Mouse (Mus musculus) ovary, postnatal 36 days (tissue): ENCODE results near the gene Clmn.
"Not testable (repeated sequence)": the region's sequence is repeated elsewhere in the genome, so short reads cannot be mapped to it uniquely, and the experiment has no call there.

Source experiments
- DNase-seq: peaks from one replicate; pipeline ENCODE4 v3.0.0; 2022; ENCODE audit warnings: low spot score, mixed read lengths

The Clmn gene

GRCm38 (mm10) chr12:104751814-104752765 is 112.8 kb downstream of the Clmn start, which contains the start of gene Dicer1:
Dicer1 (minus strand) TSS chr12:104751952.
- DNase-seq = peak; percentile 99

DNA sequence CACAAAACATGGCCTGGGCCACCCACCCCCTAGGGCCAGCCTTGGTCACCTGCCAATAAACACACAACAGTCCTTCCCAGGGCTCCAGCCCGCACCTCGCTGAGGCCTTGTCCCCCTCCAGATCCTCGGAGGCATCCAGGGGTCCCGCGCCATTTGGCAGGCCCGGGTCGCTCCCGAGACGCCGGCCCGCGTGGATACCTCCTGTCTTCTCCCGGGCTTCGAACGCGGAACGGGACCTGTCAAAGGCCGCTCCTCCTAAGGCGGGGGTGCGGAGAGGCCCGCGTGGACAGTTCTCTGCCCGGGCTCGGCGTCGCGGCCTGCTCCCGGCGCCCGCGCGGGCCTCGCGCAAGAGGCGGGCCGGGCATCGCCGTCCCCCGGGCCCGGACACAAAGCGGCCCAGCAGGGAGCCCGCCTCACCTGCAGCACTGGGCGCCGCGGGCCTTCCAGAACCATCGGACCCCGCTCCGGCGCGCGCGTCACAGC is 113.5 kb downstream of the Clmn start:
- DNase-seq = peak; percentile 55

GRCm38 (mm10) chr12:104748946-104749345 is 115.9 kb downstream of the Clmn start:
- DNase-seq = no peak

DNA sequence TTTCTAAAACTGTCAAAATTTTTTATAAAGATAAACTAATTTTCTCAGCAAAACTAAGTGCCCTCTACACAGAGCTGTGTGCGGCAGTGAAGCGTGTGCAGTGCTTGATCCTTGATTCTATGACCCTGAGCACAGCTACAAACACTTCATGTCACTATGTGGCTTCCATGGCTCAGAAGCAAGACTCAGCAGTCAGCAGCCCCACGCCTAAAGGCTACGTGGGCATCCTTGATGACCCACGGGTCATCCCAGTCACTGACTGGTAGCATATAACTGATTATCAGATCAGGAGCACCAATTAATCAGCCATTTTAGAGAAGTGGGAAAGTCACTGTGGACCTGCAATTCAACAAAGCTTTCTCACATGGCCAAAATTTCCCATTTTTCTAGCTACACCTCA is 117.6 kb downstream of the Clmn start:
- DNase-seq = no peak

DNA sequence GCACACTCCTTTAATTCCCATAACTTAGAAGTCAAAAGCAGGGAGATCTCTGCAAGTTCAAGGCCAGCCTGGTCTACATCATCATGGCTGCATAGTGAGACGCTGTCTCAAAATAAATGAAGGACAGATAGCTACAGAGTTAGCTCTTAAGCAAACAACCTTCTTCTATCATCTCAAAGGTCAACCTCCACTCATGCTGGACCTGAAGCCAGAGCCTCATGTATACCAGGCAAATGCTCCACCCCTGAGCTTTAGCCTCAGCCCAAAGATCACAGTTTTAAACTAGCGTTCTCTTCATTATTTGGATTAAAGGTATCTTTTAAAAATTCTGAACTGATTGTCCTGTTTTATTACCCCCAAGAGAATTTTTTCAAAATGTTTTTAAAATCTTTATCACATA is 118.3 kb downstream of the Clmn start:
- no peak for DNase-seq

GRCm38 (mm10) chr12:104743687-104744086 is 121.2 kb downstream of the Clmn start:
- DNase-seq = no peak

- DNase-seq = no peak
Observed at GRCm38 (mm10) chr12:104742247-104742646, 122.6 kb downstream of the Clmn start.

GRCm38 (mm10) chr12:104740841-104741787 is 123.8 kb downstream of the Clmn start:
- DNase-seq = no peak

DNA sequence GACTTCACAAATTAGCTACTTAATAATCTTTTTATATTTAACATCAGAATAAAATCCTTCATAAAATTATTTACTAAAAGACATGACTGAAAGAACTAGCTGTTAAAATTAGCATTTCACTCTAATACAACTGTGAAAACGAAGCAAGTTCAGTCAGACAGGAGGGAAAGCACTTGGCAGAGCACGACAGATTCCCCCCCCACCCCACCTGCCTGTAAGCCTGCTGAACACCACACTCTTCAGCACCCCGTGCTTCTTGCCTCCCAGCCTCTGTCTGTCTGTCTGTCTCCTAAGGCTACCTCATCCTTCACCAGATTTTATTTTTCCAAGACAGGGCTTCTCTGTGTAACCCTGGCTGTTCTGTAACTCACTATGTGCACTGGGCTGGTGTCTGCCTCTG is 125.9 kb downstream of the Clmn start:
- no peak for DNase-seq

DNA sequence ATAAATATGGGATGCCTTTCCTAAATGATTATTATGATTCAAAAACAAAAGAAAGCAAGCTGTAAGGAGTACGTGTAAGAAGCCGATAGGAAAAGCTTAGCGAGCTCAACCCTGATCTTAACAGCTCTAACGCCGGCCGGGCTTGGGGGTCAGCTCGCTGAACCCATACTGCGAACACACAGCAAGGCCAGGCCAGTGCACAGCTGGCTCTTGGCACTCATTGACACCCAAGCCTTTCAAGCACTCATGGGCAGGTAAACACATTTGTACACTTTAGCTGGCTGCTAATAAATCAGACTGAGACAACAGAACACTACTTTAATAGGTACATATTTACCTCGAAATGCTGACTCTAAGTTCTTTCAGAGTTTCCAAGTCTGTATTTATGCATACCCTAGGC is 126.4 kb downstream of the Clmn start:
- DNase-seq = no peak

DNA sequence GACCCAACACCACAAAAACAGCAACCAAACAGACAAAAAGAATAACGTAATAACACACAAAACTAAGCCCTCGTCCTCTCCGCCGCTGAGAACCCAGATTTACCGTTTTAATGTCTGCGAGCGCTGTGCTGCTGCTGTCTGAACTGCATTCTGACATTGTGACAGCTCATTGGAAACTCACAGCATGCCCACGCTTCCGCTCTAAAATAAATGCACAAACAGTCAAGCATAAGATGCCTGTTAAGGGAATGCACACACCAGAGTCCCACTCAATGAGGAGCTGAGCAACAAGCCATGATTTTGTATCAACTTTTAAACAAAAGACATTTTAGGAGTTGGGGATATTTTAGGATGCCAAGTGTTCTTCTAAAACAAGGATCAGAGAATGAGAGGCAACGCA is 127.2 kb downstream of the Clmn start:
- no peak for DNase-seq

- no peak for DNase-seq
Observed at GRCm38 (mm10) chr12:104735993-104736395, 128.9 kb downstream of the Clmn start.

GRCm38 (mm10) chr12:104733165-104733564 is 131.7 kb downstream of the Clmn start:
- DNase-seq = no peak

DNA sequence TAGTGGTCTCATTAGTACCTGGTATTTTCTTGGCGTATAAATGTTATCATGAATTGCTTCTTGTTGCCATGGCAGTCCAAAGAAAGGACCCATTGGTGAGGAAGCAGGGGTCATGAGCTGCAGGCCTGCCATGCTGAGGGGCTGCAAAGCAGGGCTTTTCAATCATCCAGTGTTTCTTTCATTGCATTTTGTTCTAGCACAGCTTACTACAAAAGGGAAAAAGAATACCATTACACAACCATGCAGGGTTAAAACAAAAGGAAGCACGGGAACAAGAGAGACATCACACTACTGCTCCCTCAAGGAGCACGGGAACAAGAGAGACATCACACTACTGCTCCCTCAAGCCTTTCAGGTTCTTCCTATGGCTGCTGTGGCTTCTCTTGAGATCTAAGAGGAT is 133.1 kb downstream of the Clmn start:
- no peak for DNase-seq

DNA sequence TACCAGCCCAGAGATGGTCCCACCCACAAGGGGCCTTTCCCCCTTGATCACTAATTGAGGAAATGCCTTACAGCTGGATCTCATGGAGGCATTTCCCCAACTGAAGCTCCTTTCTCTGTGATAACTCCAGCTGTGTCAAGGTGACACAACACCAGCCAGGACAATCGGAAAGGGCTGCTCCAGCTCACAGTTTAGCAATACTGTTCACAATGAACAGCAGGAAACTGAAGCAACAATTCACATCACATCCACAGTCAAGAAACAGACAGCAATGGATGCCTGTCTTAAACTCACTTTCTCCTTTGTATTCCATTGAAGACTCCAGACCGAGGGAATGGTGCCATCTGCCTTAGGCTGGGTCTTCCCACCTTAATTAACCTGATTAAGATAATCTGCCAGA is 138.4 kb downstream of the Clmn start:
- DNase-seq = not testable (repeated sequence)

- DNase-seq = no peak
Observed at GRCm38 (mm10) chr12:104722056-104722455, 142.8 kb downstream of the Clmn start.

DNA sequence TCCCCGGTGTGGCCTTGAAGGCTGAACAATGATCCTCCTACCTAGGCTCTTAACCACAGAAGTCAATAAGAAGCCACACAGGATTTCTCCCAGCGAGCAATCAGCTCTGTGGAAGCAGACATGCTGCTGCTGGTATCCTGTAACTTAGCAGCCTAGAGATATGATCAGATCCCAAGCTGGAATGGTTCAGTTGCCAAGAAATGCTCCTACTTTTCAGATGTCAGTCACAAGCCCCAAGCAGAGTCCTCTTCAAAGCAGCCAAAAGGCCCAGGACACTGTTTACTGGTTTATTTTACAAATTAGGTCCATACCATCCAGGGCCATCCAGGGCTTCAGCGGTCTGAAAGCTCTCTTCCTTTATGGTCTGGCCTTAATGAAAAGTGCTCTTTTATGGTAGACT is 143.9 kb downstream of the Clmn start:
- no peak for DNase-seq

DNA sequence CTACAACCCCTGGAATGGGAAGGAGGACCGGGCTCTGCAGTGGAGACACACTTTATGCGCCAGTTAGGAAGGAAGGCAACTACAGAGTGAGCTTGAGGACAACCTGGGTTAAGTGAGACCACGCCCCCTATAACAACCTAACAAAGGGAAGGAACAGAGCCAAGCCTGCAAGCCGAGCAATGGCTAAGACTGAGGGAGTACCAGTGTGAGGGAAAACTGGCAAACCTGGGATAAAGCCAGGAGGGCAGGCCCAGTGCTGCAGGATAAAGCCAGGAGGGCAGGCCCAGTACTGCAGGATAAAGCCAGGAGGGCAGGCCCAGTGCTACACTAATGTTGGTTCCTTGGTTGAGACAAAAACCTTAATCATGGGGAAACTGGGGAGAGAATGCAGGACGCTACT is 145.9 kb downstream of the Clmn start:
- peak; percentile 27 for DNase-seq

DNA sequence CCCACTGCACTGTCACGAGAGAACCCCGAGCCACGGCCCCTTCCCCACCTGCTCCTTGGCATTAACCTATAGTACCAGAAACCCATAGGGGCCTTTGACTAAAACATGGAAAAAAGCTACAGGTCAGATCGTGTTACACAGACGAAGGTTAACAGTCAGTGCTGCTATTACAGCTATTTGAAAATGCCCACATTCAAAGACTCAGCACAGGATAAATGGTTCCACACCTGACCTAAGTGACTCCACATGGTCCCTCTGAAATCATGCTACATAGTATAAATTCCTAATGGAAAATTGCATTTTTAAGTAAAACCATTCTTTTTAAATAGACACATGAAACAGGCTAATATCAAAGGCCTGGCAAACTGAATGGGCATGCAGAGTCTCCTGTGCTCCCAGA is 148.5 kb downstream of the Clmn start:
- DNase-seq = no peak

GRCm38 (mm10) chr12:104715453-104715852 is 149.4 kb downstream of the Clmn start:
- no peak for DNase-seq
